Mouse (Mus musculus) frontal cortex, adult 2 months (tissue): ENCODE measurements around the gene Tsen2. TPM values are rescaled to one million over a fixed set of nuclear protein-coding genes. Genes with fewer than 3 reads are reported as not detected.
A peak's percentile ranks its signal among the peaks of the same experiment; 100 is the strongest.

Experiments used
- DNase-seq, 2 experiments: peaks; one replicate each; pipeline ENCODE4 v3.0.0; 2022; ENCODE audit warnings: low spot score in 1 of 2; ENCODE audit errors: extremely low spot score in 1 of 2
- polyA plus RNA-seq: library from polyadenylated mRNA; depleted of rRNA; stranded (reverse); fragments of >200 nt; gene quantifications from 2 replicates; pipeline ENCODE4 v1.2.3, GENCODE M21; 2012

Tsen2 gene
- polyA plus RNA-seq, 1 experiment = 27.1 TPM

DNA sequence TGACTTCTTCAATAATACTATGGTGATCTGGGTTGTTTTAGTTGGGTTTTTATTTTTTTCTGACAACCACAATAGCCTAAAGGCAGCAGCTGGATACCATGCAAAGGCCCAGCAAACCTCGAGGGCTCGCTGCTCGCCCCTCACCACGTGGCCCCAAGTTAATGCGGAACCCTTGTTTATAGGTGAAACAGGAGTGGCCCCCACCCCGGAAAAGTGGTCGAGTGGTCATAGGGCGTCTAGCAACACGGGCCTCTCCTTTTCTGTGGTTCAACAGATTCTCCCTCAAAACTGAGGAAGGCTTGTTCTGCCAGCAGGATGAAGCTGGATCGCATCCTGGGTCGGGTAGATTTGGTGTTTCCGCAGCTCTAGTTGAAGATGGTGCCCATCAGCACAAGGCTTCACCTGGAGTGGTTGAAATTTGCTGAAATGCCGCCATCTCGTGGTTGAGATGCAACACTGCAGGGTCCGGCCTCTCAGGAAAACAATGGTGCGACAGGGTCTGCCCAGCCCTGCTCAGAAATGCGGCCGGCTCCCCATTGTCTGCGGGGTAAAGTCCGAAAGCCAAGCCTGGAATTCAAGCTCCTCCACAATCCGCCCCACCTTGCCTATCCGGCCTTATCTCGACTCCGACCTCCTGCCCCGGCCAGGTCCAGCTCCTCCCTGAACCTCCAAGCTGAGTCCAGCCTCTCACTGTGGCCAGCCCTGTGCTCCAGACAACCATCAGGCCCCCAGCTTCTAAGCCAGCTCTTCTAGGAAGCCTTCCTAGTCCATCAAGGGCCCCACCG, 5.6 kb upstream of the Tsen2 start:
- peak; percentile 67 to 87 for DNase-seq

DNA sequence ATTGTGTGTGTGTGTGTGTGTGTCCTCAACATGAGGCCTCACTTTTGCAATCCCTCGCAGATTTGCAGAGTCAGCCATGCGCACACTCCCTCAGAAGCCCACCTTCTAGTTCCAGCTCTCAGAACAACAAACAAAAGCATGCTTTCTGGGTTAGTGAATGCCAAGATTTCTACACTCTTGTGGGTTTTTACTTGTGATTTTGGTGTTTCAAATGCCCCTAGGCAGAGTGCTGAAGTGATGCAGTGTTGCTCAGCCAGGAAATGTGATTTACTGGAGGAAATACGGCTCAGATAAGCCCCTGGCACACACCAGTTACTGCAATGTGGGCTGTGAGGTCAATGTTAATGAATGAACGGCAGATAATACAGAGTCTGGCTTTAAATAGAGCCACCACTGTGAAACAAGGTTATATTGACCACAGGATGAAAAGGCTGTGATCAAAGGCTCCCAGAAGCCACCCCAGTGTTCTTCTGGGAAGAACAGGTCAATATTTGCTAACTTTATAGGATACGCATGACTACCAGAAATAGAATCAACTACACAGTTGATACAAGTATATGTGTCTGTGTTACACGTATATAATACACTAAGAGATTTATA, 2.7 kb upstream of the Tsen2 start:
- DNase-seq = no peak

DNA sequence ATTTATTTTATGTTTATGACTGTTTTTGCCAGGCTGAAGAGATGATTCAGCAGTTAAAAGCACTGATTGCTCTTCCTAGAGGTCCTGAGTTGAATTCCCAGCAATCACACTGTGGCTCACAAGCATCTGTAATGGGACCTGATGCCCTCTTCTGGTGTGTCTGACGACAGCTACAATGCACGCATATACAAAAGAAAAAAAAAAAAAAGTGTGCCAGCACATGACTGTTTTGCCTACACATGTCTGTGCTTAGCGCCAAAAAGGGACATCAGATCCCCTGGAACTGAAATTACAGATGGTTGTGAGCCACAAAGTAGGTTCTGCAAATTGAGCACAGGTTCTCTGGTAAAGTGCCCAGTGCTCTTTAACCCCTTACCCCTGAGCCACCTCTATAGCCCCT, 2.1 kb upstream of the Tsen2 start:
- DNase-seq = no peak

DNA sequence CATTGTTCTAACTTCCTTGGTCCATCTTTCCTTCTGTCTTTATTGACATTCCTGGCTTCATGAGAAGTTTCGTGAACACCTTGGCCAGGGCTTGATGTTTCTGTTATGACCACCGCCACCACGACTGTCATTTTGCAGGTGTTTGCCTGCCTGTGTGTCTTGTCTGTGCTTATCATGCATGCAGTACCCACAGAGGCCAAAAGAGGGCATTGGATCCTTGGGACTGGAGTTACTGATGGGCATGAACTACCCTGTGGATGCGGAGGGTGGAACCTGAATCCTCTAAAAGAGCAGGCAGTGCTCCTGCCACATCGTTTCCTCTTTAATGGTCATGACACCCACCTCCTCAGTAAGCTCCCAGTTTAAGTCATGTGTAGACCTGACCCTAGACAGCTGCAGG, 1.8 kb downstream of the Tsen2 start:
- peak in 1 of 2 experiments; percentile 54 for DNase-seq

DNA sequence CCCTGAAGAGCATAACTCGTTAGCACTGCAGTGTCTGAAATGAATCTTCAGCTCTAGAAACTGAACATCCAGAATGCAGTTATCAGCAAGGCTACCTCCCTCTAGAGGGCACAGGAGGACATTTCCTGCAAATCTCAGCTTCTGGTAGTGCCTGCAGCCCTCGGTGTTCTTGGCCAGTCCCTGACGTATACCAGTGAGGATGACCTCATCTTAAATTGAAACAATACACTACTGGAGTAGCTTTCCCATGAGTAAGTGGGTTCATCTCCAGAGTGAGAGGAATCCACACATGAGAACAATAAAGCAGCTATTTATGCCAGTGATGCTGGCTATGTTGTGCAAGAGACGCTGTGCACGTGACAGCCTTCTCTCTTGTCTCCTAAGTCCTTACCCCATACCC, 11.0 kb downstream of the Tsen2 start:
- peak in 1 of 2 experiments; percentile 33 for DNase-seq

DNA sequence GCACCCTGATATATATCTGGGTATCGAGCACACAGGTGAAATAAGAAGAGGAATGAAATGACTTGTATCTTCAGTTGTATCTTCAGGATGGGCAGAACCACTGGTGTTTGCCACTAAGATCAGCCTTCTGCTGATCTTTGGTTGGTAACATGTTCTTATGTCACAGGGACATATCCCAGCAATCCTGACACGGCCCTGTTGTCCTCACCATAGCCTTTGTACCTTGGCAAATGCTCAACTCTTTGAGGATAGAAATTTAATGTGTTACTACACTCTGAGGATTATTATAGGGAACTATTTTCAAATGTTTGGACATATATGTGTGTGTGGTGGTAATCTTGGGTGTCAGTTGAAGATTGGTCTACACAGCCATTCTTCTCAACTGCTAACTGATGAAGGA, 13.7 kb downstream of the Tsen2 start:
- DNase-seq = no peak

DNA sequence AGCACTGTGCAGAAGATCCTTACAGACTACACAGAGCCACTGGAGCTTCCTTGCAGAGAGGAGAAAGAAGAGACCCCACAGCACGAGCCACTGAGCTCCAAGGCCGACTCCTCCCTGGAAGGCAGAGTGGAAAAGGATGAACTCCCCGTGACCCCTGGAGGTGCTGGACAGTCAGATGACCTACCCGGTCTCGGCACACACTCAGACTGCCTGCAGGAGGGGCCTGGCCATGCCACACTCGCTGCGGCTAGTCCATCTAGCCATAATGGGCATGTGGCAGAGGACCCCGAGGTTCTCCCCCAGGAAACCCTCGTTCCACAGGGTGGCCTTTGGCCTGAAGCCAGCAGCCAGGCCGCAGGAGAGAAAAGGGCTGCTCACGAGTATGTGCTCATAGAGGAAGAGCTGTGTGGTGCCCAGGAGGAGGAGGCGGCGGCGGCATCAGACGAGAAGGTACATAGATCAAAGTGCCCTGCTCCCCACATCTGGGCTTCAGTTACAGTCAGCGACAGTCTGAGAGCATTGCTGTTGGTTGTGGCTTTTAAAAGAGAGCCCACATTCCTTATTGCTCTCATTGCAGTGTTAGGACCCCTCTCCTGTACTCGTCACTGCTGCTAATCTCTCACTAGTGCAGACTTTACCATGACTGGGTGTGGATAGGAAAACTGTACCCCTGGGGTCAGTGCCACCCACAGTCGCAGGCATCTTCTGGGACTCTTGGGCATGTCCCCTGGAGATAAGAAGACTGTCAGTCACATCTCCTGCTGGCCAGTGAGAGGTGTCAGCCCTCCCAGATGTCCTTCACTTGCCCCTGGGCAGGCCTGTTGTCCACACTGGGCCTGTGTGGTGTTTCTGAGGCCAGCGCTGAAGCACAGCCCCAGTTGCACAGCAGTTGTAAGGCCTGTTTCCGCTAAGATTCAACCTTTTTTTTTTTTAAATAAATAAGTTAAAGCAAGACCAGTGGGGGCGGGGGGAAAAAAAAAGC, 15.5 kb downstream of the Tsen2 start:
- no peak for DNase-seq

DNA sequence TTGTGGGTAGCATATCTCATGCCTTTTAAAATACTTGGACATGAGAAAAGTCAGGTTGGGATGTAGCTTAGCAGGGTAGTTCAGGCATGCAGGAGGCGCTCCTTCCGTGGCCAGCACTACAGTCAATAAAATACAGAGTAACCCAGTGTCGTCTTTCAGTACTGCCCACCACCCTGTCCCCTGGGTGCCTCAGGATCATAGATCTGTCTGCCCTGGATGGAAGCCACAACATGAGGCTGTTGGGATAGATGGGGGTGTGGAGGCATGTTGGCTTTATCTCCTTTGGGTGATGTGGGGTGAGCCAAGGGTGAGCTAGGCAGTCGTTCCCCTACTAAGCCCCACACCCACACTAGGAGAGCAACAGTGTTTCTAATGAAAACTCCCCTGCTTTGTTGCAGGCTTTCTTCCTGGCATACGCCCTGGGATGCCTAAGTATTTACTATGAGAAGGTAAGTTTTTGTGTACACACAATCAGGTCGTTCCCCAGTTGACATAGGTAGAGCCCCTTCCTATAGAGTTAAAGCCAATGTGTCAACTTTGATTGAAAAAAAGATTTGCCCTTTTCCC, 21.1 kb downstream of the Tsen2 start:
- no peak for DNase-seq

DNA sequence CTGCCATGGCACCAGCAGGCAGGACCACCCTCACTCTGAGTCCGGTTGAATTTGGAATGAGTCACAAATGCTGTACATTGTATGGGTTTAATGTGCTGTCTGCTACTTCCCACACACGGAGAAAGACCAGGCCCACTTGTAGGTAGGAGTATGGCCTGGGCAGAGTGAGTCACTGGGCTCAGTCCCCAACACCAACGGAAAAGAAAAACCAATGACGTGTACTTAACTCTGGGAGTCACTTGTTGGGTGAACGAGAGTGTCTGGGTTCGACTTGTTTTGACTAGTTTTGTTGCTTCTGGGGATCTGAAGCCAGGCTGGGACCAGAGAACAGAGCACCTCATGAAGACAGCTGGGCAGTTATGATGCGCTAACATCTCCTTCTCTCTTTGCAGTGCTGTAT, 29.7 kb downstream of the Tsen2 start:
- DNase-seq = no peak

DNA sequence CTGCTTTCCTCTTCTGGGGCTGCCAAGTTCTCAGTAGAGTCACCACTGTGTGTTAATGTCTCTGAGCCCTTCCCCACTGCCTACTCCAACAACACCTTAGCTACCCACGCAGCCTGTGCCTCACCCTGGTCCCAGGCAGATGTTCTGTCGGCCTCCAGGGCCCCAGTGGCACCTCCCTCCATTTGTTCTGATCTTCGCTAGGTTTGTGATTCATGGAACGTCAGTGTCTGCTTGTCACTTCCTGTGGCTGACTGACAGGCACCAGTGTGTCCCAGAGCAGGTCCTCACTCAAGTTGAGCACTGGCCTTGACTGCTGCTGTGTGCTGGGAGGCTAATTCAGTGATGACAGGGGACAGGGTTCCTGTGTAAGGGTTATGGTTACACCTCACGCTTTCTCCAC, 32.9 kb downstream of the Tsen2 start:
- no peak for DNase-seq

DNA sequence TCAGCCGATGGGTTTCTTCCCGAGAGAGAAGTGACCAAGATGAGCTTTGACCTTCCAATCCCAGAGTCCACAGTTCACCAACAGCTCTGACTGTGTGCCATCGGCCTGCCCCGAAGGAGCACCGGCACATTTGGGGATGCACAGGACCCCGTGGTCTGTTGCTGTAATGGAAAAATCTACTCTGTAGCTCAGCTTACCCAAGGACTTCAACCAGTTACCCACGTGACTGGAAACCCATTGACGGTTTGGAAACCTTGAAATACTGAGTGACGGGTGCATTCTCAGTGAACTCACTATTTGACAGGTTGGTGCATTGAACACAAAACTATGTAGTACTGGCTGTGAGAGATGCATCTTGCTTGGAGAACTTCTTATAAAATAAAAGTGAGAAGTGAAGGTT, 33.5 kb downstream of the Tsen2 start:
- DNase-seq = no peak

DNA sequence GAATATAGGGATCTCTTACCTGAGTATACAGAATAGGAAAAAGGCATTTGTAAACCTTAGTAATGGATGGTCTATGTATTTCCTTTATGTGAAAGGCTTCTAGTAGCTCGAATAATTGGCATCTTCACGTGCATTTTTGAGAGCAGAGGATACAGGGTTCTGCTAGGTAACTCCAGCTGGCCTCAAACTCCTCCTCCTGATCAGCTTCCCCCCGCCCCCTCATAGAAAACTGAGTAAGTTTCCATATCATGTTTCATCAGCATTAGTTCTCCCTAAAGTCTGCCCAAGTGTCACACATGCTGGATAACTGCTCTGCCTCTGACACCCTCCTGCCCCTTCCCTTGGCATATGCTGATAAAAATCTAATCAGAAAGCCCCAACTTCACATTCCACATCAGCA, 36.3 kb downstream of the Tsen2 start:
- no peak for DNase-seq

DNA sequence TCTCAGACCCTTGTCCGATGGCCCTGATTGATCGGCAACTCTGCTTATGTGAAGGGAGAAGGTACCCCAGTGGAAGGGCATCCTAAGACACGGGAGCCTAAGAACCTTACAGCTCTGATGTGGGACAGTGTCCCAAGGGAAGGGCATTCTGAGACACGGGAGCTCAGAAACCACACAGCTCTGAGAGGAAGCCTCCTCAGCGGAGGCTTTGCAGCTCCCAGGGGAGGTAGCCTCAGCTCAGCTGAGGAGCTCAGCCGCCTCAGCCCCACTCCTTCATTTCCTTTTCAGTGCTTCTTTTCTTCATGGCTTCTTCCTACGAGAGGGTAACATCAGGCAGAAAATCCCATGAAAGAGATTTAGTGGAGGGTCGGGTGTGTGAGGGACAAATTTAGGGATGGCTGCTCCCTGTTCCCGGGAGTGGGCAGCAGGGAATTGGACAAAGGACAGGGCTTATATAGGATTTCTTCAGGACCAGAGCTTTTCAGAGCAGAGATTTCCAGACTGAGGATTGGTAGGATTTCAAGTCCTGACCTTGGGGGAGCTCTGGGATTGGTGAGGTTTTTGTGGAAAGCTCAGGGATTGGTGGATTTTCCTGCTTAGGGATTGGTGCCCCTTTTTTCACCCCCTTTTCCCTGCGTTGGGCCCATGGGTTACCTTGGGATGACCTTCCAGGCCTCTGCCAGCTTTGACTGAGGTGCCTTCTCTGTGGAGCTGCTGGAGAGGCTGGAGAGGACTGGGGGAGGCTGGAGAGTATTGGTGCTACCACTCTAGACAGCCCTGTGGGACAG, 38.1 kb downstream of the Tsen2 start:
- no peak for DNase-seq

DNA sequence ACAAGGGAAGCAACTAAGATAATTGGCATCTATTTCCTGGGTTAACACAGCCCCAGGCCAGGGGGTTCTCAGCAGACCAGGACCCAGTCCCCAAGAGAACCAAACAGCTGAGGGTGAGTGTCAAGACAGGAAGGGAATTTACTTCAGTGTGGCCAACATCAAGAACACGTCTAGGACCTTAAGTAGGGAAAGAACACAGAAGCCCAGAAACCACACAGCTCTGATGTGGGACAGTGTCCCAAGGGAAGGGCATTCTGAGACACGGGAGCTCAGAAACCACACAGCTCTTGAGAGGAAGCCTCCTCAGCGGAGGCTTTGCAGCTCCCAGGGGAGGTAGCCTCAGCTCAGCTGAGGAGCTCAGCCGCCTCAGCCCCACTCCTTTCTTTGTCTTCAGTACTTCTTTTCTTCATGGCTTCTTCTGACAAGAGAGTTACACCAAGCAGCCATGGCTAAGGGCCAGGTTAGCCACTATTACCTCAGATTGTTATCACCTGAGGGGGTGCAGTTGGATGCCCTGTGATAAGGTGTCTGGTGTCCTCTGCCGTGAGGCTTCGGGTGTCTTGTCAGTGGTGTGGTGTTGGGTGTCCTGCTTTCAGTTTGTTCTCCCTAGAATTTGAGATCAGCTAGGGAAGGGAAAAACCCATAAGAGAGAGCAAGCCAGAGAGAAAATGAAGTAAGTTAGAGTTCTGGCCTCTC, 39.1 kb downstream of the Tsen2 start:
- no peak for DNase-seq

DNA sequence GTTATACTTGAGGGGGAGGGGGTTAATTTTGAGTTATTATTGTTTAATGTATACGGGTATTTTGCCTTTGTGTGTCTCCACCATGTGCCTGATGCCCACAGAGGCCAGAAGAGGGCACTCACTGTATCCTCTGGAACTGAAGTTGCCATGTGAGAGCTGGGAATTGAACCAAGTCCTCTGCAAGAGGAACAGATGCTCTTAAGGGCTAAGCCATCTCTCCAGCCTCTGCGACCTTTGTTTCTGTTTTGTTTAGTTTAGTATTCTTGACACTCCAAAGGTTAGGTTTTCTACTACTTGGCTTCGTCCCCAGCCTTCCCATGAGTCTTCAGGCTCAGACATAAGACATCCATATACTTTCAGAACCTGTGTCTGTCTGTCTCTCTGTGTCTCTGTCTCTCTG, 39.7 kb downstream of the Tsen2 start:
- DNase-seq = no peak

DNA sequence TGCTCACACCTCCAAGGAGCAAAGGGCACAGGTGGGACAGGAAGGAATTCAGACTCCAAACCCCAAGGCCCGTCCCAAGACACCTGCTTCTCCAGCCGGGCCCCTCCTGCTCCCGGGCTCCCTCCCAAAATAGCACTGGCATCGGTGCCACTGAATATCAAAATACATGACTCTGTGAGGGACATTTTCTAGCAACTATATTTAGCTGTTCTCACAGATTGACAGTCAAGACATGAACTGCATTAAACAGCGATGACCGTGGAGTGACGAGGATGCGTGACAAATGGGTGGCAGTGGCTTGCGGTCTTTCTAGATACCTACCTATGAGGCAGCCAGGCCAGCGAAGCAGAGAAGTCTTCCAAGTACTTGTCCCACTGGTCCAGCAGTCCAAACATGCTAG, 41.9 kb downstream of the Tsen2 start:
- no peak for DNase-seq

DNA sequence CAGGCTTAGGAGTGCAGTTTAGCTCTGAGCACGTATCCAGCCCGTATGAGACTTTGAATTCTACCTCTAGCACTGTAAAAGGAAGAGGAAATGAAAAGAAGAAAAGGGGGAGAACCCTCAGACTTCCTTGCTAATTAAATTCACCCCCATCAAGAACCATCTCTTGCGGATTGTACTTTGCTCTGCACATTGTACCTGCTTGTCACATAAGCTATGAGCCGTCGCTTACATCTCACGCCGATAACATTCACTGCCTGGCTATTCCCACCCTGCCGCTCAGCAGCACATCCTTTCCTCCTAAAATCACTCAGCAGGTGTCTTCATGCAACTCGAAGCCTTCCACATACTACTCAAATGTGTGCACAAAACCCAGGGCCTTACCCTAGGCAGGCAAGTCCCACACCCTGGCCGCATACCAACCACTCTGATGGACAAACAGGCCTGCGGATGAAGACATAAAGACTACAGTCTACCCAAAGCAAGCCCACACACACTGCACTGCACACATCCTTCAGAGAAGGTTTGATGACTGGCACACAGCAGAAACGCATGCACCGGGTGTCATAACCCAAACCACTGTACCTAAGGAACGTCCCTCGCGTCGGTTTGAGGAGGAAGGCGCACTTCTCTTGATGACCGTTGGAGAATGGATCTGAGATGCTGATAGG, 47.4 kb downstream of the Tsen2 start:
- DNase-seq = no peak

DNA sequence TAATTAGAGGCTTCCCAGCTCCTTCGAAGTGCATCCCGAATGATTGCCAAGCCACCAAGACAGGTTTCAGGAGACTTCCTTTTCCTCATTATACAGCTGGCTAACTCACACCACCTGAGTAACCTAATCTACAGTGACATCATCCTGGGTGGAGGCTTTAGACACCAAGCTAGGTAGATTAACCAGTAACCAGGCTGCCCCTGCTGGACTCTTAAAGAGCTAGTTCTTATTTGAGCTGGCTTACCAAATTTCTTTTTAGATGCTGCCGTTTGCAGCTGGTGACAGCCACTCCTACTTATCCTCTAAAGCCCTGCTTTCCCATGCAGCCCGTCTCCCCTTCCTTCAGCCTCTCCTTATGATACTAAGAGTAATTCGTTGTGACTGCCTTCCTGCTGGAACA, 48.0 kb downstream of the Tsen2 start, which contains the start of gene Mkrn2os:
Gene Mkrn2os, minus strand, starts transcription at position 119 of the 400 bp plus-strand sequence.
- no peak for DNase-seq

DNA sequence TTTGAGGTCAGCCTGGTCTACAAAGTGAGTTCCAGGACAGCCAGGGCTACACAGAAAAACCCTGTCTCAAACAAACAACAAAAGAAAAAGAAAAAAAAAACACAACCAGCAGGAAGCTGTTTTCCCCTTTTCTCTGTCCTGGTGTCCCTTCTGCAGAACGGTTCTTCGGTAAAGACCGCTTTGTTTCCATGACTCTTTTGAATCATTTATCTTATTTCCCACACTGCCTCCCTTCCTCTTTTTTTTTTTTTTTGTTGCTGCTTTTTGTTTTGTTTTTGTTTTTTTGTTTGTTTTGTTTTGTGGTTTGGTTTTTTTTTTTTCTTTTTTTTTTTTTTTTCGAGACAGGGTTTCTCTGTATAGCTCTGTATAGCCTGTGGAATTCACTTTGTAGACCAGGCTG, 48.8 kb downstream of the Tsen2 start:
- no peak for DNase-seq
